Mouse (Mus musculus): Measurements from ENCODE around the gene Myo1g.
"Not testable (repeated sequence)": the region's sequence is repeated elsewhere in the genome, so short reads cannot be mapped to it uniquely, and the experiment has no call there.

The Myo1g gene

DNA sequence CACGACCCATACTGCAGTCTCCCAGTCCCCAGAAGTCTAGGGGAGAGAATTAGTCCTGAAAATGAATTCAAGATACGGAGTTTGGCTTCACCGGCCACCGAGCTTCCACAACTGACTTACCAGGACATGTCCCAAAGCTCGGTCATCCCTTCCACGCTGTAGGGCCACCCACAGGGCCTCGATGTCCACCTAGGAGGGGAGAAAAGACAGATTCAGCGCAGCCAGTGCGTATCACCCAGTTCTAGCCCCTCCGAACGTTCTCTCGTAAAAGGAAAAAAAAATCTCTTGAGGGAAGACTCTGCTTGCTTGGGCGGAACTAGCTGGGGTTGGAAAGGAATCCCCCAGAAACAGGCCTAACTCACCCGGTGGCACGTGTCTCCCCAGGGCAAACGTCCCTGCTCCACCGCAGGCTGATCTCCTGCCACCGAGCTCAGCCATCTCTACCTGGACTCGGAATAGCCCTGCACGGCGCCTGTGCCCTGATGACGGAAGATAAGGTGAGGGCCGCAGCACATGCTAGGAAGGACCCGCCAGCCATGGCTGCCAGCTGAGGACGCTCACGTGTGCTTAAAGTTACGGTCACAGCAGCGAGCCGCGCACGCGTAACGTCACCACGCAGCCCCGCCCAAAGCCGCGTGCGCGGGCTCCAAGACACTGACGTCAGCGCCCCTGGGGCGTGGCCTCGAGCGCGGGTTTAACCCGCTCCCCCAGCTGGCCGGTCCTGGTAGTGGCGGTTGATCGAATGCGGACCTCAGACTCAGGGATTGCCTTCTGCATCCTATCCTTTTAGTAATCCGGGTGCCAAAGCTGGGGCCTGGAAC is 7.6 kb upstream of the Myo1g start:
- peak; percentile 100 for DNase-seq (ENCODE audit: low spot score)

DNA sequence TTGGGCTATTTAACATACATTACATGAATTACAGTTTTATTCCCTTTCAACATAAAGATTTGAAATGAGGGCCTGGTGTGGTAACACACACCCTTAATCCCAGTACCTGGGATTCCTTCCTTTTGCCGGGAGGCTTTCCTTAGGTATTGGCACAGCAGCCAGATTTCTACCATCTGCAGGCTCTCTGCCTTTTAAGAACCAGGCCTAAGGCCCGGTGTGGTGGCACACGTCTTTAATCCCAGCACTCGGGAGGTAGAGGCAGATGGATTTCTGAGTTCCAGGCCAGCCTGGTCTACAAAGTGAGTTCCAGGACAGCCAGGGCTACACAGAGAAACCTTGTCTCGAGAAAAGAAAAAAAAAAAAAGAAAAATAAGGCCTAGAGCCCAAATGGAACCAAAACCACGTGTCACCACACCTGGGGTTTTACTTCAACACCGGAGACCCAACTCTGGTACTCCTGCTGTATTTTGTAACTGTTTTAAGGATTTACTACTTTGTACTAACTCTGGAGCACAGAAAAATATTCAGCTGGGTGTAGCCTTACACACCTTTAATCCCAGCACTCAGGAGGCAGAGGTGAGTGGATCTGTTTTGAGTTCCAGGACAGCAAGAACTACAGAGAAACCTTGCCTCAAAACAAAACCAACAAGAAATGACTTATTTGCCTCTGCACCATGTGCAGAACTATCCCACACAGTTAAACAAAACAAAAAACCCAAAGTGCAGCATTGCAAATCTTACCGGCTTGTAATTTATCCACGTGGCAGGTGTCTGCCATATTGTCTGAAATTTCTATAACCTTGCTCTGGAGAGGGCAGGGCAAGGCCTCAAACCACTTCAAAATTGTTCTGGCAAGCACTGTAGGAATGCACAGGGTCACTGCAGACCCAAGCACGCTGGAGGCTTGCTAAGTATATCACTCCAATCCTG is 6.8 kb upstream of the Myo1g start:
- DNase-seq (ENCODE audit: low spot score) = peak; percentile 29

DNA sequence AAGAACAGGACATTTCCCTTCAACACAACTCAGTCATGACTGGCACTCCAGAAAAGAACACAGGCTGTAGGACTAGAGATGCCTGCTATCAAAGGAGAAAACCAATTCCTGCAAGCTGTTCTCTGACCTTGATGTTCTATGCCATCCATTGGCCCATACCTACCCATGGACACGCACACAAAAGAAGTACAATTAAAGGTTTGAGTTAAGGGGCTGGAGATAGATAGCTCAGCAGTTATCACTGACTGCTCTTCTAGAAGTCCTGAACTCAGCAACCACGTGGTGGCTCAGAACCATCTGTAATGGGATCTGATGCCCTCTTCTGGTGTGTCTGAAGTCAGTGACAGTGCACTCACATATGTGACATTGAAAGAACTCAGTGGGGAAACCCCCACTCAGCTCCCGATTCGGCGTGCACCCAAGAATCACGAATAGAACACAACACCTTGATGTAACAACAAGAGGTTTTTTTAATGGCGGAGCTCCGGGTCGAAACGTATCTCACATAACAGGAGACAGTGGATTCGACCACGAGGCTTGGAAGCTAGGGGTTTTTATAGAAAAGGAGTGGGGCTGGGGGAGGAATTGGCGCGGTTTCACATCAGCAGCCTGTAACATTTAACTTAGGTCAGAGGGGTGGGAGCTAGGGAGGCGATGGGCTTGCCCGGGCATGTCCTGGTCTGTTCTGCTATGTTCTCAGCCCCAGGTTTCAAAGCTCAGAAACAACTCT is 5.9 kb upstream of the Myo1g start:
- DNase-seq (ENCODE audit: low spot score) = not testable (repeated sequence)

DNA sequence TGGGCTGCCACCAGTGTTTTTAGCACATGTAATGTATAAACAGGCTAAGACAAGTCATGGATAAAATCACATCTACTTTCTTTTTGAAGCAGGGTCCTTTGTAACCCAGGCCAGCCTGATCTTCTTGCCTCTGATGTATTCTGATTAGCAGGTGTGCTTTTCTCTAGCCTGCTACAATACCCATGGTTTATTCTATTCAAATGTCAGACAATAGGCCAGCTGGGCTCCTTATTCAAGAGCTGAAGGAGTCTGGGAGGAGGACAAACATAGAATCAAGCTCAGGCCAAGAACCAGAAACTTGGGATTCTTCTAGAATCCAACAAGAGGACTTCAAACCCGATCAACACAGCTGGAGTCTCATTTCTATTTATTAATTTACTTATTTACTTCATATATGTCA is 4.5 kb upstream of the Myo1g start:
- no peak for DNase-seq (ENCODE audit: low spot score)

DNA sequence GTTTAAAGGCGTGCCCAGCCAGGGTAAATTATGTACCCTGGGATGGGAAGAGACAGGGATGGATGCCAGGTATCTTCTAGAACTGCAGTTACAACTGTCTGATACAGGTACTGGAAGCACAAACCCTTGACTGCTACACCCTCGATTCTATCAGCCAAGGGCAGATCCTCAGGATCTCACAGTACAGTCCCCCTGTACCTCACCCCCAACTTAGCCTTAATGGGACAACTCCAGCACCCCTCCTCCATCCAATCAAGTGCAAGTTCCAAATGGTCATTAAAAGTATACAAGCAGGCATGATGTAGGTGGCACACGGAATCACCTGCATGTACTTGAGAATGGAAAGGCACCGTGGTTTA is 4.1 kb upstream of the Myo1g start:
- no peak for DNase-seq (ENCODE audit: low spot score)

DNA sequence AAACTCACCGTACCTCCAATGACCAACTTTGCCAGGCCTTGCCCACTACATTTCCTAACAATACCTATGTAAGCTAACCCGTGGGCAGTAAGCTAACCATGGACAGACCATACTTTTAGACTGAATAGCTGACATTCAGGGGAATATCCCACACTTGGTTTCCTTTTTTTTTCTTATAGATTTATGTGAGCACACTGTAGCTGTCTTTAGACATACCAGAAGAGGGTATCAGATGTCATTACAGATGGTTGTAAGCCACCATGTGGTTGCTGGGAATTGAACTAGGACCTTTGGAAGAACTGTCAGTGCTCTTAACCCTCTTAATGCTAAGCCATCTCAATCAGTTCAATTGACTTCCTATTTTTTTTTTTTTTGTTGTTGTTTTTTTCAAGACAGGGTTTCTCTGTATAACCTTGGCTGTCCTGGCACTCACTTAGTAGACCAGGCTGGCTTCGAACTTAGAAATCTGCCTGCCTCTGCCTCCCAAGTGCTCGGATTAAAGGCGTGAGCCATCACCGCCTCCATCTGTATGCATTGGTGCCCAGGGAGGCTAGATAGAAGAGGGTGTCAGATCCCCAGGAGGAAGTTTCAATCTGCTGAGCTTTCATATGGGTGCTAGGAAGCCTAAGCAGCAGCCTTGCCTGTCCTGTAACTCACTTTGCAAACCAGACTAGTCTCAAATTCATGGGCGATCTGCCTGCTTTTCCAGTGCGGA is 3.6 kb upstream of the Myo1g start:
- no peak for DNase-seq (ENCODE audit: low spot score)

DNA sequence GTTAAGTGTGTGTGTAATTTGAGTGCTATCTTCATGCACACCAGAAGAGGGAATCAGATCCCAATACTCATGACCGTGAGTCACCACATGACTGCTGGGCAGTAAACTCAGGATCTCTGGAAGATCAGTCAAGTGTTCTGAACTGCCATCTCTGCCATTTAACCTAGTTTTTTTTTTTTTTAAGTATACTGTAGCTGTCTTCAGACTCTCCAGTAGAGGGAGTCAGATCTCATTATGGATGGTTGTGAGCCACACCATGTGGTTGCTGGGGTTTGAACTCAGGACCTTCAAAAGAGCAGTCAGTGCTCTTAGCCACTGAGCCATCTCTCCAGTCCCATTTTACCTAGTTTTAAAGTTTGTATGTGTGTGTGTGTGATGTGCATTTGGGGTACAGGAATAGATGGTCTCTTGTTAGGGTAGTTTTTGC is 2.9 kb upstream of the Myo1g start:
- DNase-seq (ENCODE audit: low spot score) = no peak

DNA sequence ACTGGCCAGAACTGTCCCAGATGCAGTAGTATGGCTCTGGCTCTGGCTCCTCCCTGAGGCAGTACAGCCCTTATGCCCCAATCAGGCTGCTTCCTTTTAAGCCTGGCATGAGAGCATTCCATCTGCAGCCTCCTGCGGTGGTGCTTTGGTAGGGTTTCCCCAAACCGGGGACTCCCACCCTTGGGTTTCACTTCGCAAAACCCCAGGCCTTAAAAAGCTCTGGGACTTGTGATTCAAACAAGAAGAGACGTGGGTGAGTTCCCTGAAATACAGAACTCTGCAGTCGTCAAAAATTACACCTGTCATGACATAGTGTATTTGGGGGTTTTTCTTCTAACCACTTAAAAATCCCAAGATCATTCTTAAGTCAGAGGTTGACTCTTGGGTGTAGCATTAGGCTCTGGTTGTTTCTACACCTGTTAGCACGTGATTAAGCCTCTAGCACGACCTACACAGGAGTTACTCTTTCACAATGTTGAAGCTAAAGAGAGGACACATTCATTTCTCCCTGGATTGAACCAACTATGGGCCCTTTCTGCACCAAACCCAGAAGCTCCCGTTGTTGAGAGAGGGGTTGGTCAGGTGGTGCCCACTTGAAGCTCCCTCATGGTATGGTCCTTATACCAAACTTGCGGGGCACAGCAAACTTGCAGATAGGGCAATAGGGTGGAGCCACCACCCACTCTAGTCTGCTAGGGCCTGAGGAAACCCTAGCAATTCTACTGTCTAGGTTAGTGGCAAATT is 2.2 kb upstream of the Myo1g start:
- DNase-seq (ENCODE audit: low spot score) = no peak

DNA sequence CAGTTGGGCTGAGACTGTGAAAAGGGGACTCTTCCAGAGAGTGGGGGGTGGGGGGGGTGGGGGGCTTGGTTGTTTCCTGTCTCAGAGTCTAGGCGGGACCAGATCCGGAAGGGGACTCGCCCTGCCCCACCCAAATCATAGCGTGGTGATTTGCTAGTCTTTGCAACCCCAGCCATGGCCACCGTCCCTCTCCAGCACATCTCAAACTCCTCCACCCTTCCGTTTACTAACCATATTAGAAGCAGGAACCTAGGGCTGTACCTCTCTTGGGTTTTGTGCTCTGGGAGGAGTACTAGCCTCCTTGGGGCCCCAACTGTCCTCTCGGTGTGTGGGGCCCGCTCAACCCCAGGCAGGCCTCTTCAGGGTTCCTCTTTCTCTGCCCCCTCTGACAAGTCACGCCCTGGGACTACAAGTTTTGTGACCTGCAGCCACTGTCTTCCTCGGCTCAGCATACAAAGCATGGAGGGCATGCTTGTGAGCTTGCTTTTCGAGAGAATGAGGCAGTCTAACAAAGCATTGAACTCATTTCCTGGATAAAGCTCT is 1.2 kb downstream of the Myo1g start:
- DNase-seq (ENCODE audit: low spot score) = no peak

DNA sequence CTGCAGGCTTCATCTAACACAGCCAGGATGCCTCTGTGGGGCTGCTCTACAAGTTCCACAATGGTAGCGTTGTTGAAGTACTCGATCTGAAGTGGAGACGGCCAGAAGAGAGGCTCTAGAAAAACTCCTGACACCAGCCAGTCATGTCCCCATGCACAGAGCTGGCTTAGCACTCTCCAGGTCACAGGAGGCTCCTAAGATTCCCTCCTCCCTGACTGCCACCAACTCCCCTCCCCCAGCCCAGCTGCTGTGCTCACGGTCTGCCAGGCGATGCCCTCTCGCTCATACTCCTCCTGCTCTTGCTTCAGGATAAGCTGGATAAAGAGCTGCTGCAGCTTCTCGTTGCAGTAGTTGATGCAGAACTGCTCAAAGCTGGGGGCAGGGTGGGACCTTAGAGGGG is 5.9 kb downstream of the Myo1g start:
- DNase-seq (ENCODE audit: low spot score) = no peak

DNA sequence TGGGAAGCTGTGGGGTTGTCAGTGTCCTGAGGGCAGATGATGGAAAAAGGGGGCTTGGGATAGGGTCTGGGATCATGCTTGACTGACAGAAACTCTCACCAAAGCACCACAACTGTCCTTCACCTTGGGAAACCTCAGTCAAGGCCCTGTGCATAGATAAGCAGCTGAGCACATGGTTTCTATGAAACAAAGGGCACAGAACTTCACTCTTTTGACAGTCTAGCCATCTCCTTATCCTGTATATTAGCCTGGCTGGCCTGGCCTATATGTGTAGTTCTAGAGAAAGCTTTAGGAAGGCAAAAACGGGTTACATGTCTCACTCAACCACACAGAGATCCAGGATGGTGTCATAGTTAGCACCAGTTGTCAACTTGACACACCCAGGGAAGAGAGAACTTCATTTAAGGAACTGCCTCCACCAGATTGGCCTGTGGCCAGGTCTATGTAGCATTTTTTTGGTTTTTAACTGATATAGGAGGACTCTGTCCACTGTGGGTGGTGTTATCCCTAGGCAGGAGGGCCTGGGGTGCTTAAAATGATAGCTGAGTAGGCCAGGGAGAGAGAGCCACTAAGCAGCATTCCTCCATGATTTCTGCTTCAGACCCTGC is 12.4 kb downstream of the Myo1g start:
- DNase-seq (ENCODE audit: low spot score) = no peak

DNA sequence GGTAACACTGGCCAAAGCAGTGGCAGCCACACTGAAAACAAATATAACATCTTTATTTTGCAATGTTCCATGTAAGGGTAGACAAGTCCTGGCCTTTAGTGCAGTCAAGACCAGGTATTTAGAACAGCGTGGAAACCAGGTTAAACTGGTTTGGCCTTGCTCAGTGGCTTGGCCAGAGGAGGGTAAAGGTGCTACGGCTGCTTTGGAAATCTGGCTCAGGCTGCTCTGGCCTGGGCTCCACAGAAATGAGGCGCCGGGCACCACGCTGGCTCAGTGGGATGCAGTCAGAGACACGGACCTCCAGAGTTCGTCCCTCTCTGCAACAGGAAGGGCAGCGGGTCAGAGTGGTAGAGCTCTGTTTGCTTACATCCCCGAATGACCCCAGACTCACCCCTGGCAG is 14.2 kb downstream of the Myo1g start:
- DNase-seq (ENCODE audit: low spot score) = no peak

DNA sequence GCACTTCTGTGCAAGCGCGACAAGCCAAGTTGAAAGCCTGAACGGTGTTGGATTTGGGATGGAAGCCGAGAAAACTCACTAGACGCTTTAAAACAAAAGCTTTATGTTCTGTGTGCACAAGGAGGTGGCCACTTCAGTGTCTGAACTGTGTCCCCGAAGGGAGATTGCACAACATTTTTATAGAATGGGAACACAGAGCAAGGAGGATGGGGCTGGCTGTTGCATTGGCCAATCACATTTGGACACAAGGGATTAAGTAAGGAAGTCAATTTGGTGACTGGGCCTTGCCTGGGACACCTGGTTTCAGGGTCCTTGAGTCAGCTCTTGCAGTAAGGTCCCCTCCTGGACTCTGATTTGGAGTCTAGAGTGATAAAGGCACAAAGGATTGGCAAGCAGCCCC is 16.1 kb downstream of the Myo1g start:
- no peak for DNase-seq (ENCODE audit: low spot score)

DNA sequence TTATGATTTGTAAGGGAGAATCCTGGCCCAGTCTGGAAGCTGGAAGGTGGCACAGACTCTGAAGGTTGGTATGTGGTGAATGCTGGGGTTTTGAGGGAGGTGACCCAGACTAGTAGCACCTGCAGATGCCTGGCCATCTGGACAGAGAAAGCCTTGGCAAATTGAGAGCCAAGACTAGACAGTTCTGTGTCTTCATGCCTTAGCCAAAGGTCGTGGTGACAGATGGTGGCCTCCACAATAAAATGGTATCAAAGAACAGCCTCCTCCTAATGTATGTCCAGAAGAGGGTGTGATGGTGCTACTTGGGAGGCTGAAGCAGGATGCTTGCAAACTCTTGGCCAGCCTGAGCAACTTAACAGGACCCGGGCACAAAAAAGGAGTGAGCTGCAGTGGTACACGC is 16.5 kb downstream of the Myo1g start:
- DNase-seq (ENCODE audit: low spot score) = no peak

DNA sequence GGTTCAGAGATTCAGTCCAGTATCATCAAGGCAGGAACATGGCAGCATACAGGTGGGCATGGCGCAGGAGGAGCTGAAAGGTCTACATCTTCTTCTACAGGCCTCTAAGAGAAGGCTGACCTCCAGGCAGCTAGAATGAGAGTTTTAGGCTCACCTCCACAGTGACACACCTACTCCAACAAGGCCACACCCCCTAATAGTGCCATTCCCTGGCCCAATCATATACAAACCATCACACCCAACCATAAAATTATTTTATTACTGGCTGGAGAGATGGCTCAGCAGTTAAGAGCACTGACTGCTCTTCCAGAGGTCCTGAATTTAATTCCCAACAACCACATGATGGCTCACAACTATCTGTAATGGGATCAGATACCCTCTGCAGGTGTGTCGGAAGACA is 18.3 kb downstream of the Myo1g start:
- DNase-seq (ENCODE audit: low spot score) = no peak

DNA sequence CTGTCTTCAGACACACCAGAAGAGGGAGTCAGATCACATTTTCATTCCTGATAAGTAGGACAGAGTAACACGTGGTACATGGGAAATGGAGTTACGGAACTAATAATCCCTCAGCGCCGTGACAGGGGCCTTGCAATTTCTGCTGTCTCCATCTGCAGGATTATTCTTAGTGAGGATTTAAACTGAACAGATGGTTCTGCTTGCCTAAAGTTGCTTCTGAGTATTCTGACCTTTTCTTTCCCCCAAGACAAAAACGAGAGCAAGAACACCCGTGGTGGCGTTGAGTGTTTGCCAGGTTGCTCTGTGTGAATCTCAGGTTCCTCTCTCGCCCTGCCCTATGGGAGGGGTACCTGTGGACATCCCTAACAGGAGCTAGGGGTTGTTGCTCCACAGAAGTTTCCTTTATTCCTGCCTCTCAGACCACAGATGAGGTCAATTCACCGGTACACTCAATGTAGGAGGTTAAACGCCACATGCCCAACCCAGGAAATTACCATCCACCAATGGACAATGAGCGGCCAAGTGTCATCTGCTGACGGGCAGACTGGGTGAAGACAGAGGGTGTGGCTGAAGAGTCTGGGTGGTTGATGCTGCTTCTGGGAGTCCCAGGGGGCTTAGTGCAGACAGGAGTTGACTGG is 23.3 kb downstream of the Myo1g start:
- DNase-seq (ENCODE audit: low spot score) = no peak

DNA sequence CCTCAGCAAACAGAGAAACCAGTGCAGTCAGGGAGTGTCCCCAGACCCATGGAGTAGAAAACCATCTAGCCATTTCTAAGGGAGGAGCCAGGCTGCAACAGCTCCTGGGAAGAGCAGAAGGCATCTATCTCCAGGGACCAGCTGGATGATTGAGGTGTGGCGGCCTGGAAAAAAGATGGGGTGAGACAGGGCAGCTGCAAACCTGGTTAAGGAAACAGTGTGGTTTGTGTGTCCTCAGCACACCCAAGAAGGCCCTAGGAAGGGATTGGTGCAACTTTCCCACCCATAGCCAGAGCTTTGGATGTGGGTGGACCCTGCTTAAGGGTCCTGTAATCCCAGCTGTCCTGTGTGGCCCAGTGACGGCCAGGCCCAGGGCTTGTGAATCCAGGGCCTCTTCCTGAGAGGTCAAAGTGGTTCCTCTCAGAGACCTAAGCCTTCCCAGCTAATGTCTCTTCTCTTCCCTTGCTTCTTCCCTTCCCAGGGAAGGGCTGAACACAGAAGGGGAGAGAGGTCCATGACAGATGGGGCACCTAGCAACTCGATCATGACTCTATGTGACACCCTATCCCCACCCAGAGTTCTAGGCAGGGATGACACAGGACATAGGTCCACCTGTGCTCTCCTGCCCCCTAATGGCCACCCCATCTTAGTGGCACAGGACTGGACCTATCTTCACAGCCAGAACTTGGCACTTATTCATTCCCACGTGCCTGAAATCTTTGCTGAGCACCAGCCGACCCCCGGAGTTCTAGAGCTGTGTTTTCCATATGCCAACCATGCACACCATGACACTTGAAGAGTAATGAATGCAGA is 30.9 kb downstream of the Myo1g start:
- no peak for DNase-seq (ENCODE audit: low spot score)

DNA sequence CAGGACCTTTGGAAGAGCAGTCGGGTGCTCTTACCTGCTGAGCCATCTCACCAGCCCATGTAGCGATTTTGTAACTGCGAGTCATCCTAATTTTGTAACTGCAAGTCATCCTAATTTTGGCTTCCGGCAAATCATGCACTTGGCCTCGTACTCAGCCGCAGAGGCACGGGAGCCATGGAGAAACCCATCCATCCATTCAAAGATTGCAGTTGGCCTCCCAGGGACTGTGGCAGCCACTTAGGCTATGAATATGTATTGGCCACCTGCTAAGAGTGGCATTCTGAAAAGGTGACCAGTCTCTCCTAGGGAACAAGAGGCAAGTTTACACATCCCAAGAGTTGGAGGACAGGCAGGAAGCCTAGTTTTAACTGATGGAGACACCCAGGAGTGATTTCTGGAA is 31.5 kb downstream of the Myo1g start:
- DNase-seq (ENCODE audit: low spot score) = no peak

DNA sequence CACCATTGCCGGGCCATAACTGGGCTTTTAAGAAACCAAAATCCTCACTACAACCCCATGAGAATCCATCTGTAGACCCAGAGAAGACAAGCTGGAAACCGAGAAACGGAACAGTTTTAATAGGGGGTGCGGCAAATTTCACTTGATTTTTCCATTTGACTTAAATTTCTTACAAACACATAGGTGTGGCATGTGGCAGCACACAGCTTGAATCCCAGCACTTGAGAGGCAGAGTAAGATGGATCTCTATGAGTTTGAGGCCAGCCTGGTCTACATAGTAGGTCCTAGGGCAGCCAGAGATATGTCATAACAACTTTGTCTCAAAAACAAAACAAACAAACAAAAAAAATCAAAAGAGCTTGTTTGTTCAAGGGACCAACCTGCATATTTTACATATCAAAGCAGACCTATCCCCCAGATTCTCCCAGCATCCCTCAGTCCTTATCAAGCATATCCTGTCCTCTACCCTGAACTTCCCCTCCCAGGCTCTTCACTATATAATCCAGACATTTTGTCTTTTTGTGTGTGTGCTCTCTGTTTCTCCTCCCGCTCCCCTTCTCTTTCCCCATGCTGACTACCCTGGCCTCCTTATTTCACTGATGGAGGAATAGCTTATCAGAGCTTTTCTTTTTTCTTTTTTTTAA is 32.6 kb downstream of the Myo1g start:
- DNase-seq (ENCODE audit: low spot score) = no peak
